Mouse (Mus musculus): Measurements from ENCODE around the gene Gm28961. TPM values are rescaled to one million over a fixed set of nuclear protein-coding genes. Genes with fewer than 3 reads are reported as not detected.
"Not testable (repeated sequence)": the region's sequence is repeated elsewhere in the genome, so short reads cannot be mapped to it uniquely, and the experiment has no call there.

The Gm28961 gene
- polyA plus RNA-seq (2014; fragmentation: Nextera tagmentation; extraction: Ambion mirVana) = not detected in 2 replicates

DNA sequence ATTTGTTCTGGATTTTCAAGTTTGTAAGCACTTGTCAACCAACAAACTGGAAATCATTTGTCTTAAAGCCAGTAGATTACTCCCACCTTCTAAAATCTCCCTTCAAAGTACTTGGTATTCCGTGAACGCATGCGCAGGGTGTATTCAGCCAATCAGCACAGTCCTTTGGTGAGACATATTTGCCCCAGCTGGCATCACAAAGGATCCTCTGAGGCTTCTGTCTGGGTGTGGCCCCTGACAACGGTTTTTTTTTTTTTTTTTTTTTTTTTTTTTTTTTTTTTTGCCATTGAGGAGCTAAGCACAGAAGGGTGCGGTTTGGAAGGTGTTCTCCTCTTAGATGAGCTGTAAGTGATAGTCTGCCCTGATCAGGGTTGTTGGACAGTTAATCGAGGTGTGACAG is at the start of gene Gm28961:
Gene Gm28961 (plus strand): TSS at position 301 of the 400 bp plus-strand sequence.
- not testable (repeated sequence) for H3K4me1 ChIP-seq (ENCODE audit: control insufficient read depth, insufficient read depth, low read length); ATAC-seq (ENCODE audit: low read depth); H3K4me3 ChIP-seq (ENCODE audit: low read depth, low read length); H3K9me3 ChIP-seq (ENCODE audit: control insufficient read depth, low read length); H3K27ac ChIP-seq (replicated peaks; ENCODE audit: low read depth, low read length); H3K36me3 ChIP-seq (ENCODE audit: control insufficient read depth, insufficient read depth, low read length); DNase-seq (ENCODE audit: low spot score); H3K27me3 ChIP-seq (replicated peaks; ENCODE audit: control insufficient read depth, insufficient read depth, low read length); H3K4me2 ChIP-seq (ENCODE audit: low read depth, low read length); H3K9ac ChIP-seq (ENCODE audit: low read depth, low read length)
- no CpG with 5 or more reads among the region's 6 CpGs for WGBS

Other genes starting within 250 kb of the Gm28961 start
- gene Gm21943, start 172.0 kb upstream of the Gm28961 start, polyA plus RNA-seq (2014; fragmentation: Nextera tagmentation; extraction: Ambion mirVana) = not detected in 2 replicates

All from embryonic facial prominence, embryonic 14.5 days (tissue).